Mouse (Mus musculus) hindbrain, embryonic 14.5 days (tissue): ENCODE results near the gene Upb1. TPM values are rescaled to one million over a fixed set of nuclear protein-coding genes. Genes with fewer than 3 reads are reported as not detected.
A peak's percentile ranks its signal among the peaks of the same experiment; 100 is the strongest.
"Not testable (repeated sequence)": the region's sequence is repeated elsewhere in the genome, so short reads cannot be mapped to it uniquely, and the experiment has no call there.

ENCODE experiments used
- ATAC-seq: fragments of 200-750 bp; cut with Nextera tagmentation; 2 replicates; pipeline ENCODE4 v1.8.0; 2017; ENCODE audit warnings: moderate number of reproducible peaks, mild to moderate bottlenecking, moderate TSS enrichment, moderate library complexity; ENCODE audit not compliant: low FRiP score
- DNase-seq: peaks from one replicate; pipeline ENCODE4 v3.0.0-alpha.2; 2015; ENCODE audit warnings: low spot score
- H3K27ac ChIP-seq: fragments of 300-500 bp; sonication (generic); 2 replicates; pipeline ENCODE4 v1.5.1; 2014; ENCODE audit warnings: mild to moderate bottlenecking, moderate library complexity
- H3K27me3 ChIP-seq: fragments of 300-500 bp; sonication (generic); 2 replicates; pipeline ENCODE4 v1.6.1; 2014; ENCODE audit warnings: mild to moderate bottlenecking, low read length, mixed read lengths; ENCODE audit not compliant: control insufficient read depth, insufficient read depth
- H3K36me3 ChIP-seq: fragments of 300-500 bp; sonication (generic); replicated peaks from 2 replicates; pipeline ENCODE4 v1.6.1; 2014; ENCODE audit not compliant: control insufficient read depth, insufficient read depth
- H3K4me1 ChIP-seq: fragments of 300-500 bp; sonication (generic); replicated peaks from 2 replicates; pipeline ENCODE4 v1.6.1; 2014; ENCODE audit warnings: antibody characterized with exemption, low read length, mixed read lengths; ENCODE audit not compliant: control insufficient read depth, insufficient read depth
- H3K4me2 ChIP-seq: fragments of 300-500 bp; sonication (generic); replicated peaks from 2 replicates; pipeline ENCODE4 v1.6.1; 2014; ENCODE audit warnings: mild to moderate bottlenecking, moderate library complexity
- H3K4me3 ChIP-seq: fragments of 300-500 bp; sonication (generic); replicated peaks from 2 replicates; pipeline ENCODE4 v1.5.1; 2014; ENCODE audit warnings: mild to moderate bottlenecking, low read length
- H3K9ac ChIP-seq: fragments of 300-500 bp; sonication (generic); 2 replicates; pipeline ENCODE4 v1.6.1; 2014
- H3K9me3 ChIP-seq: fragments of 300-500 bp; sonication (generic); 2 replicates; pipeline ENCODE4 v1.6.1; 2016; ENCODE audit warnings: low read length; ENCODE audit not compliant: control insufficient read depth
- WGBS: fragments of 180-500 bp; shearing (Covaris S2); extraction: QIAGEN DNeasy Blood & Tissue Kit; methylation state at CpG from one replicate; pipeline ENCODE4 v1.1.7; 2014; 5-methylcytosine and 5-hydroxymethylcytosine counted together
- polyA plus RNA-seq: library from polyadenylated mRNA; unstranded; fragments of >200 nt; fragmentation: Nextera tagmentation; extraction: Ambion mirVana; gene quantifications from 2 replicates; pipeline ENCODE4 v1.2.1, GENCODE M21; 2014

The Upb1 gene
- polyA plus RNA-seq, 1 experiment from 2014 or later = 0.55 TPM

DNA sequence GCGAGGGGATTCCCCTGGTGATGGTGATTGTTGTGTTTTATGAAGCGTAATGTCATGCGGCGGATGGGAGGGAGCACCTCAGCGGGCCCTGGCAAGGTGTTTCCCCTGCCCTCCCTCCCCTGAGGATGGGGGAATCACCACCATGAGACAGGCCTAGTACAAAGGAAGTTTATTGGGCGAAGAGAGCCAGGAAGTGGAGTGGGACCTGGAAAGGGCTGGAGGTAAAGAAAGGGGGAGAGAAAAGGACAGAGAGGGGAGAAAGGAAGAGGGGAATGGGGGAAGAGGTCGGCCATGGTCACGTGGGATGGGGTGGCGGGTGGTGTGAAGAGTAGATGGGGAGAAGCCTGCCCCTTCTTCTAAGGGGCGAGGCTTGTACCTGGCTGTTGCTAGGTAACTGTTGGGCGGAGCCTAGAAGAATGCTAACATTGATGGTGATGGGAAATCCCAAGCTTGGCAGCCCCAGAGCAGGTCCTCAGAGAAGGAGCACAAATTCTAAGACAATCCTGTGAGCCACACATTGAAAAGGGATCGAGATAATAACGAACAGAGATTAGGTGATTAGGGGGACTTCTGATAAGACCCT lies 45.7 kb downstream of the Upb1 start:
- H3K4me1 ChIP-seq = no peaks in the 10 kb centered on the region; the same call in 1 of the 2 replicates
- no peak overlapping the region for H3K4me2 ChIP-seq
- no peak for ATAC-seq
- no peaks in the 10 kb centered on the region for H3K27me3 ChIP-seq
- no peak overlapping the region for H3K27ac ChIP-seq
- no peak overlapping the region for H3K4me3 ChIP-seq
- H3K9me3 ChIP-seq = no peaks in the 10 kb centered on the region
- 71% methylated on average over 13 of the region's 13 CpGs for WGBS
- no peak for DNase-seq
- H3K36me3 ChIP-seq = no peaks in the 10 kb centered on the region
- no peak overlapping the region for H3K9ac ChIP-seq

DNA sequence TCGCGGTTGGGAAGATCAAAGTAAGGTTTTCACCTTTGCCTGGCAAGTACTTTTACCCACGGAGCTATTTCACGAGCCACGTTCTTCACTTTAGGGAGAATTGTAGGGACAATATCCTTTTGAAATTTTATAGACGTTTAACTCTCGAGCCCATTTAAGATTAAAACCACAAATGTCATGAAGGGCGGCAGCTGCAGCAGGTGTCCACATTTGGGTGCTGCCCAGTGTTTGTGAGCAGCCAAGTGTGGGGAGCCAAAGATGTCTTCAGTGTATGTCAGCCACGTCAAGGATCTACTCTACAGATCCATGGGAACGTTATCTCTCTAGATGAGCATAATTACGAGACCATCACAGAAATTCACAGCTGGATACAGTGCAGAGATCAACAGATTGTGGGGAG lies 46.6 kb downstream of the Upb1 start:
- no peak for ATAC-seq
- no peaks in the 10 kb centered on the region for H3K27me3 ChIP-seq

DNA sequence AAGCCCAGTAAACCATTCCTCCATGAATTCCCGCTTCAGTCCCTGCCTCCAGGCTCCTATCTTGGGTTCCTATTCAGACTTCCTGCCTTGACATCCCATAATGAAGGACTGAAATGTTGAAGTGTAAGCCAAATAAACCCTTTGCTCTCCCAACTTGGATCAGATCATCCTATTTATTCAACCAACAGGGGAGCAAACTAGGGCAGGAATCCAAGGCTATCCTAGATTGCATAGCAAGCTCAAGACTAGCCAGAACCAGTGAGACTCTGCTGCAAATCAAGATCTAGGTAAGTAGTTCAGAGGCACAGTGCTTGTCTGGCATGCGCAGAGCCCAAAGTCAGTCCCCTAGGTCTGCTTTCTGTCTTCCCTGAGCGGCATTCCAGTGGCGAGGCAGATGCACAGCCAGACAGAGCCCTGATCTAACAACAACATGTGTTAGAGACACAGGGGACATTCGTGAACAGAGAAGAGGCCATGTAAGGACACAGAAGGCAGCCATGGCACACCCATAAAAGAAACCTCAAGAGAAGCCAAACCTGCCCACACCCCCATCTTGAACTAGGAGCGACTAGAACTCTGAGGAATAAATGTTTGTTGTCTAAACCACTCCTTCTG lies 48.0 kb downstream of the Upb1 start:
- DNase-seq = no peak
- Histone ChIP-seq H3K9me3 (no peaks in the 10 kb centered on the region), H3K4me1 (no peaks in the 10 kb centered on the region; the same call in 1 of the 2 replicates), H3K36me3 (no peaks in the 10 kb centered on the region), H3K27me3 (no peaks in the 10 kb centered on the region), H3K4me3 (no peak overlapping the region), H3K27ac (no peak overlapping the region), H3K9ac (no peak overlapping the region), H3K4me2 (no peak overlapping the region)
- WGBS = 84% methylated on average over 6 of the region's 6 CpGs
- ATAC-seq = no peak

More for the DNA sequence above, 46.6 kb downstream of the Upb1 start:
- 88% methylated on average over 11 of the region's 11 CpGs for WGBS
- Histone ChIP-seq H3K4me3 (no peak overlapping the region), H3K9me3 (no peaks in the 10 kb centered on the region), H3K9ac (no peak overlapping the region), H3K4me2 (no peak overlapping the region), H3K4me1 (no peaks in the 10 kb centered on the region; the same call in 1 of the 2 replicates), H3K36me3 (no peaks in the 10 kb centered on the region), H3K27ac (no peak overlapping the region)
- DNase-seq = no peak

DNA sequence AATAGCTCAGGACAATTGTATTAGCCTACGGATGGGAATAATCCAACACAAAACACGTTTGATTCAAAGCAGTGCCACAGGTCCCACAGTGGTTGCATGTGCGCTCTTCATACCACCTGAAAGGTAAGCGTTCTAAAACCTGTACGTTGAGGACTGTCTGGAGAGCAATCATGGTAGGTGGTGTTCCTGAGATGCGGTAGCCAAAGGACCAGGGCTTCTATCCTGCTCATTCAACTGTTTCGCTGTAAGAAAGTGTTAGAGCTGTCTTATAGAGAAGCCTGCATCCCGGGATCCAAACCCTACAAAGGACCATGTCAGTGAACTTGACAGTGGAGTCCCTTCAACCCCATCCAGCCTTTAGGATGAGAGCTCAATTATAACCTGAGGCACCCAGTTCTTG lies 49.4 kb downstream of the Upb1 start:
- DNase-seq (no peak), ATAC-seq (no peak)
- no peak overlapping the region for H3K4me3 ChIP-seq
- no peak overlapping the region for H3K4me2 ChIP-seq
- no peak overlapping the region for H3K9ac ChIP-seq
- H3K27ac ChIP-seq = no peak overlapping the region
- H3K36me3 ChIP-seq = no peaks in the 10 kb centered on the region
- WGBS = 87% methylated on average over 8 of the region's 8 CpGs
- H3K4me1 ChIP-seq = no peaks in the 10 kb centered on the region; the same call in 1 of the 2 replicates
- H3K9me3 ChIP-seq = no peaks in the 10 kb centered on the region
- H3K27me3 ChIP-seq = no peaks in the 10 kb centered on the region

DNA sequence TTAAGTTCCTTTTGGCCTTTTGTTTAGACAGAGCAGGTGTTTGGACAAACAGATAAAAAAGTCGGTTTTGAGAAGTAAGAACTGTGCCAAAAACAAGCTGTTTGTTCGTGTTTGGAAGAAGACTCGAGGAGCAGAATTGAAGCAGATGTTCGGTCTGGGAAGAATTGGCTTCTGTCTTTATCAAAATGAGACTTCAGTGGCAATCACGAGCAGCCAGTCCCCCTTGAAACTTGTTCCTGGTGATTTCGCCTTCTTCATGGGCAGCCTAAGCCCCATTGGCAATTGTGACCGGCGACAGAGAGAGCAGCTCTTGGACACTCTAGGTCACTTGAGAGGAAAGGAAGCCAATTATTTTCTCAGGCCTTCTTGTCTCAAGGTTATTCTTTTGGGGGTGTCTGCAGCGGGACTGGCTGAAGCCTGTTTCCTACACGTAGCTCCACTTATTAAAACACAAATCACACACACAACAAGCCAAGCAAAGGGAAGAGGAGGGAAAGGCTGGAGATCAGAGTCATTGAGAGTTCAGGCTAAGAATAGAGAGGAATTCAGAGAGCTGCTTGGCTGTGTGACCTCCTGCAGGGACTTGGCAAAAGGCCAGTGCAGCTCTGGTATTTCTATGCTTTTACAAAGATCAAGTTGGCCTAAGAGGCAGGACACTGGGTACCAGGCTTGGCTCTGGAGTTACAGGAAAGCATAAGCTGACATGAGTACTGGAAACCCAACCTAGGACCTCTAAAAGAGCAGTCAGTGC lies 50.3 kb downstream of the Upb1 start:
- peak; percentile 70 for ATAC-seq

DNA sequence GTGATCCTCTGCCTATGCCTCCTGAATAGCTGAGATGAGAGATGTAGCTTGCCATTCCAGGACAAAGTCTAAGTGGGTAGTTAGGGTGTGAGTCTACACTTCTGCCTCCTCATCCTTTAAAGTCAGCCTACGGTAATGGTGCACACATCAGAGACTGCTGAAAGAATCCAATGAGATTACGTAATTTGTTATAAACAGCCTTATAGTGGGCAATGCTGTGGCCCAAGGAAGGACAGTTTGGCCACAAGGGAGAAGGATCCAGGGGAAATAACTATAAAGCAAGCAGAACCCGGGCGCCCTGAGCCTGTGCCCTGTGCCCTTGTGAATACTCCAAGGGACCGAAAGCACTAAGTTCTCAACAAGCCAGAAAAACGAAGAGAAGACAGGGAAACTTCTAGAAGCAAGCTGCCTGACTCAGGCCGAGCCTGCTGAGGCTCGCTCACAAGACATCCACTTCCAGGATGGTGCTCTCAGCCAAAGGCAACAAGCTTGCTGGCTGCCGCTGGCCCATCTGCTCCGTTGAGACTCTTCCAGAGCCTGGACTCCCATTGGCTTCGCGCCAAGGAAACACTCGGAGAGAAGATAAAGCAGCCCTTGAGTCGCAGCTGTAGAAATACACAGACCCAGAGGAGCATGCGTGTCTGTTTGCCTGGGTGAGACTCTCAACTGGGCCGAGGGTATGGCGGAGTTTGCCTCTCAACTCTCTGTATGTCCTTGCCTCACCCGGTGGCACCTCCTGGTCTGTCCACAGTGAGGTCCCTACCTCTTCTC lies 55.3 kb downstream of the Upb1 start:
- not testable (repeated sequence) for H3K36me3 ChIP-seq, H3K4me1 ChIP-seq, H3K4me2 ChIP-seq, H3K9me3 ChIP-seq, H3K4me3 ChIP-seq, H3K27ac ChIP-seq, H3K27me3 ChIP-seq, DNase-seq, H3K9ac ChIP-seq
- ATAC-seq = peak; percentile 57; the same call in 1 of the 2 replicates
- 67% methylated on average over 11 of the region's 18 CpGs for WGBS

More for the DNA sequence above, 50.3 kb downstream of the Upb1 start:
- Histone ChIP-seq H3K27me3 (no peaks in the 10 kb centered on the region), H3K9ac (no peak overlapping the region), H3K27ac (0 out of 2 replicates have a peak overlapping the region, but pooled peaks have one; percentile 40), H3K4me1 (no peaks in the 10 kb centered on the region; the same call in 1 of the 2 replicates), H3K36me3 (no peaks in the 10 kb centered on the region), H3K9me3 (no peaks in the 10 kb centered on the region), H3K4me2 (no peak overlapping the region), H3K4me3 (no peak overlapping the region)
- DNase-seq = peak; percentile 72
- 39% methylated on average over 10 of the region's 10 CpGs for WGBS

DNA sequence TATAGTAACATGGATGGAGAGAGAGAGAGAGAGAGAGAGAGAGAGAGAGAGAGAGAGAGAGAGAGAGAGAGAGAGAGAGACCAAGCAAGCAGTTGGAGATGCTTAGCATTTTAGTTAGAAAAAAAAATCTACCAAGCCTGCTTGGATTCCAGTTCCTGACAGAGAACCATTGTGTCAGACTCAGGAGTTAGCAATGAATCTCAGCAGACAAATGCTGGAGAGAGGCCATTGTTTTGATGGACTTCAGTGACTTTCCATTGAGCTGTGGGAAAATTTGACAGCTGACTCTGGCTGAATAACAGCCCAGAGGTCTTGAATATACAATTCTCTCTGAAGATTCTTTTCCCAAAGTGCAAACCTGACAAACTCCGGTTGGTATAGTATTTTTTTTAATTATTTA lies 56.9 kb downstream of the Upb1 start:
- H3K4me2 ChIP-seq = no peak overlapping the region
- 66% methylated on average over 1 of the region's 1 CpGs for WGBS
- H3K4me1 ChIP-seq = no peaks in the 10 kb centered on the region
- ATAC-seq (no peak), DNase-seq (no peak)
- H3K27me3 ChIP-seq = no peaks in the 10 kb centered on the region
- no peaks in the 10 kb centered on the region for H3K9me3 ChIP-seq
- no peak overlapping the region for H3K4me3 ChIP-seq
- H3K36me3 ChIP-seq = no peaks in the 10 kb centered on the region
- no peak overlapping the region for H3K9ac ChIP-seq
- H3K27ac ChIP-seq = no peak overlapping the region

DNA sequence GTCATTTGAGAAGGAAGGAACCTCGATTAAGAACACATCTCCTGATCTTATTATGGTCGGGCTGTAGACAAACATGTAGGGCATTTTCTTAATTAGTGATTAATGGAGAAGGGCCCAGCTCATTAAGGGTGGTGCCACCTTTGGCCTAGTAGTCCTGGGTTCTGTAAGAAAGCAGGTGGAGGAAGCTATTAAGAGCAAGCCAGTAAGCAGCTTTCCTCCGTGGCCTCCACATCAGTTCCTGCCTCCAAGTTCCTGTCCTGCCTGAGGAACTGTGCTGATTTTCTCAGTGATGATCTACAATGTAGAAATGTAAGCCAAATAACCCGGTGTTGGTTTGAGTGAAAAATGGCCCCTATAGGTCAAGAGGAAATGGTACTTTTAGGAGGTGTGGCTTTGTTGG lies 57.4 kb downstream of the Upb1 start:
- H3K9ac ChIP-seq = no peak overlapping the region
- H3K4me1 ChIP-seq = no peaks in the 10 kb centered on the region
- DNase-seq (no peak), ATAC-seq (no peak)
- no peaks in the 10 kb centered on the region for H3K9me3 ChIP-seq
- H3K27ac ChIP-seq = no peak overlapping the region
- H3K36me3 ChIP-seq = no peaks in the 10 kb centered on the region
- WGBS = 90% methylated on average over 4 of the region's 4 CpGs
- H3K4me3 ChIP-seq = no peak overlapping the region
- H3K27me3 ChIP-seq = no peaks in the 10 kb centered on the region
- H3K4me2 ChIP-seq = no peak overlapping the region

DNA sequence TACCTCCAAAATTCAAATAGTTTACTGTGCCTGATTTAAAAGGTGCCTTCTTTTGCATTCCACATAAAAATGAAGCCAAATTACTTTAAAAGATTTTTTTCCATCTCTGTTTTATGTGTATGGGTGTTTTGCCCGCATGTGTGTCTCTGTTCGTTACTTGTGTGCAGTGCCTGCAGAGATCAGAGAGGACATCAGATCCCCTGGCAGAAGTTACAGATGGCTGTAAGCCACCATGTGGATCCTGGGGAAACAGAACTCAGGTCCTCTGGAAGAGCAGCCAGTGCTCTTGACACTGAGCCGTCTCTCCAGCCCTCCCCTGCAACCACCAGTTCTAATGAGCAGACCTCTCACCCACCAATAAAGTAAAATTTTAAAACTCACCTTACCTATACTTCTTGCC lies 61.8 kb downstream of the Upb1 start:
- H3K27ac ChIP-seq = no peak overlapping the region
- no peaks in the 10 kb centered on the region for H3K9me3 ChIP-seq
- no peak overlapping the region for H3K9ac ChIP-seq
- H3K27me3 ChIP-seq = no peaks in the 10 kb centered on the region
- H3K4me1 ChIP-seq = no peaks in the 10 kb centered on the region
- ATAC-seq (no peak), DNase-seq (no peak)
- H3K4me3 ChIP-seq = no peak overlapping the region
- no peak overlapping the region for H3K4me2 ChIP-seq
- H3K36me3 ChIP-seq = no peaks in the 10 kb centered on the region
- WGBS = 91% methylated on average over 3 of the region's 3 CpGs
